Mouse (Mus musculus) kidney, adult 2 months (tissue): Measurements from ENCODE around the gene Bcdin3d.

Experiments used
- CTCF ChIP-seq: fragments of 200-500 bp; conservative IDR thresholded peaks from 2 replicates; pipeline ENCODE4 v1.5.1; 2011; ENCODE audit warnings: low read depth, mild to moderate bottlenecking, control low read depth, low read length, moderate library complexity, mixed read lengths; ENCODE audit not compliant: insufficient read depth, insufficient read length
- POLR2A ChIP-seq: fragments of 200-500 bp; IDR thresholded peaks from one replicate; pipeline ENCODE4 v1.6.1; 2011; ENCODE audit warnings: low read depth, low read length, control low read depth

GRCm38 (mm10) chr15:99463194-99463593 lies 11.3 kb downstream of the Bcdin3d start:
- TF ChIP-seq CTCF (no peak), POLR2A (no peak)
